Mouse (Mus musculus) kidney, adult 10 weeks (tissue): ENCODE measurements around the gene Olfr20. TPM values are rescaled to one million over a fixed set of nuclear protein-coding genes. Genes with fewer than 3 reads are reported as not detected.

Source experiments
- polyA plus RNA-seq: library from polyadenylated mRNA; stranded (reverse); fragments of 350-450 nt; fragmentation: Illumina TruSeq; extraction: RNeasy Lipid Tissue Mini Kit (QIAGEN cat#74804); gene quantifications from one replicate; pipeline ENCODE4 v1.2.3, GENCODE M21; 2014; ENCODE audit warnings: low read depth, low replicate concordance

The Olfr20 gene
- not detected for polyA plus RNA-seq

GRCm38 (mm10) chr11:73350483-73350882, at the start of gene Olfr20:
TSS of gene Olfr20 (plus strand) at chr11:73350783.

GRCm38 (mm10) chr11:73329442-73329841, 21.1 kb upstream of the Olfr20 start, which contains the start of the genes Aspa, Gm49340 and Spata22:
TSS of gene Aspa (minus strand) at chr11:73329596.
TSS of gene Gm49340 (plus strand) at chr11:73329741.
TSS of gene Spata22 (plus strand) at chr11:73329741.

GRCm38 (mm10) chr11:73370946-73371345, 20.4 kb downstream of the Olfr20 start, which contains the start of gene Olfr376:
TSS of gene Olfr376 (plus strand) at chr11:73371246.

GRCm38 (mm10) chr11:73399514-73399913, 48.9 kb downstream of the Olfr20 start, which contains the start of gene Olfr1:
TSS of gene Olfr1 (minus strand) at chr11:73399614.

Other genes with a start within 250 kb of the Olfr20 start
- 3.6 TPM for gene Haspin, start 212.5 kb upstream of the Olfr20 start, polyA plus RNA-seq
- gene P2rx5, start 190.4 kb upstream of the Olfr20 start, polyA plus RNA-seq, result 4.8 TPM
- 90.2 TPM for gene Emc6, start 173.7 kb upstream of the Olfr20 start, polyA plus RNA-seq
- gene Tax1bp3, start 173.7 kb upstream of the Olfr20 start, polyA plus RNA-seq, result 31.2 TPM
- 20.8 TPM for gene Ctns, start 151.7 kb upstream of the Olfr20 start, polyA plus RNA-seq
- gene Shpk, start 151.3 kb upstream of the Olfr20 start, polyA plus RNA-seq, result 7.5 TPM
- not detected for gene Trpv1, start 116.5 kb upstream of the Olfr20 start, polyA plus RNA-seq
- 0.20 TPM for gene Trpv3, start 83.4 kb upstream of the Olfr20 start, polyA plus RNA-seq
- gene Aspa, start 21.2 kb upstream of the Olfr20 start, polyA plus RNA-seq, result 470 TPM
- not detected for gene Gm49340, start 21.0 kb upstream of the Olfr20 start, polyA plus RNA-seq
- 0.85 TPM for gene Spata22, start 21.0 kb upstream of the Olfr20 start, polyA plus RNA-seq
- not detected for gene Olfr376, start 20.5 kb downstream of the Olfr20 start, polyA plus RNA-seq
- gene Olfr1, start 48.8 kb downstream of the Olfr20 start, polyA plus RNA-seq, result not detected
- gene Olfr378, start 77.7 kb downstream of the Olfr20 start, polyA plus RNA-seq, result not detected
- not detected for gene Olfr380, start 106.7 kb downstream of the Olfr20 start, polyA plus RNA-seq
- not detected for gene Olfr381, start 140.8 kb downstream of the Olfr20 start, polyA plus RNA-seq
- gene Olfr382, start 166.4 kb downstream of the Olfr20 start, polyA plus RNA-seq, result not detected
- gene Olfr385, start 242.2 kb downstream of the Olfr20 start, polyA plus RNA-seq, result not detected
- not detected for gene Olfr384, start 247.8 kb downstream of the Olfr20 start, polyA plus RNA-seq